Mouse (Mus musculus) olfactory bulb, adult 2 months (tissue): ENCODE data around the gene Sh3rf3.

ENCODE experiments used
- CTCF ChIP-seq: fragments of 200-500 bp; IDR thresholded peaks from 2 replicates; pipeline ENCODE4 v1.5.1; 2012; ENCODE audit warnings: low read depth, mild to moderate bottlenecking, low read length, moderate library complexity; ENCODE audit not compliant: insufficient read depth
- POLR2A ChIP-seq: fragments of 200-500 bp; IDR thresholded peaks from 2 replicates; pipeline ENCODE4 v1.6.1; 2012; ENCODE audit warnings: mild to moderate bottlenecking, low read depth, low read length, moderate library complexity; ENCODE audit not compliant: insufficient read depth

DNA sequence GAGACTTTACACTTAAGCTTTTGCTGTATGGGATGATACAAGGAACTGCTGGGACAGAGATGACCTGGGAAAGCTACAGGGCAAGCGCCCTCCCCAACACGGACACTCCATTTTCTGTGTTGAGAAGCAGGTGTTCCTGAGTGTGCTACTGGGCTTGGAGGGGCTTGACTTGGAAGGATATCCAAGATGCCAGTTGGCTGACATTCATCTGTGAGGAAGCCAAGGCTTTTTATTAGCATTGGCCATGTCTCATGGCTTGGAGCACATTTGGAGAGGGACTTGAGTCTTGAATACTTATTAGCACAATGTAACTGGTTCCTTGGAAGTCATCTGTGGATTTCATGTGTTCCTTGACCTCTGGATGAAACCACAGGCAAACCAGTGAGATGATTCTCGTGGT is 23.2 kb downstream of the Sh3rf3 start:
- no peak for TF ChIP-seq CTCF
- TF ChIP-seq POLR2A = no peak
